ENCODE assay signal across 21 mouse cellular contexts in the genomic region with DNA sequence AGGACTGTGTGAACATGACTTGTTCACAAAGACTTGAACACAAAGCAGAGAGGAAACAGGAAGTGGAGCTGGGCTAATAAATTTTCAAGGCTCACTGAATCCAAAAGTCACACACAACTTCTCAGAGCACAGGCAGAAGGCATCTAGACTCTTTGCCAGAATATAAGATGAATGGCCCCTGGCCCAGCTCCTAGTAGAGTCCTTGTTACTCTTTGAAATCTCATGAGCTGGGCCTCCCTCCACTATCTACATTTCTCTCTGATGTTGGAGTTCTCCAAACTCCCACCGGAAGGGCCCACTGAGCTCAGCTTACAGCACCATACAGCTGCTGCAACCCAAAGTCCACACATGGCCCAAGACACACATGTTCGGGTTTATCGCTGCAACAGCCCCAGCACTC. TPM values are rescaled to one million over a fixed set of nuclear protein-coding genes. Genes with fewer than 3 reads are reported as not detected.
DNase-seq lines count a peak whose midpoint lies in the region; ATAC-seq lines count a peak whose summit lies in the region.
"Had no signal": no experiment of that assay in that cellular context is flagged by ENCODE, and none has a peak within 500 bp of the region (broad histone marks: within the 10 kb centered on the region; RNA-seq: fewer than 3 reads in every experiment).

No protein-coding gene starts in this region.

- no peaks in the 10 kb centered on the region for H3K4me1 ChIP-seq in midbrain, embryonic 16.5 days (ENCODE audit: control insufficient read depth, insufficient read depth, low read length)
- H3K4me1 ChIP-seq: forebrain, embryonic 10.5 days; forebrain, embryonic 13.5 days; hindbrain, embryonic 13.5 days had no signal

- WGBS in midbrain, embryonic 16.5 days, result 98% methylated on average over 3 of the region's 3 CpGs

- ATAC-seq in midbrain, embryonic 16.5 days, result no peak
- ATAC-seq: activated CD4-positive, CD25-positive, alpha-beta regulatory T cell, adult 4 months; forebrain, embryonic 13.5 days; forebrain, embryonic 16.5 days; hindbrain, embryonic 16.5 days had no signal

- no peak overlapping the region for H3K27ac ChIP-seq in midbrain, embryonic 16.5 days (ENCODE audit: low read length)
- H3K27ac ChIP-seq: forebrain, embryonic 10.5 days; forebrain, embryonic 13.5 days; hindbrain, embryonic 10.5 days; hindbrain, embryonic 13.5 days had no signal

- H3K27me3 ChIP-seq in midbrain, embryonic 16.5 days (ENCODE audit: control insufficient read depth, insufficient read depth, low read depth, low read length), result no peaks in the 10 kb centered on the region
- H3K27me3 ChIP-seq: forebrain, embryonic 13.5 days; hindbrain, embryonic 13.5 days had no signal

- H3K4me3 ChIP-seq in midbrain, embryonic 16.5 days (ENCODE audit: low read depth, low read length), result no peak overlapping the region
- H3K4me3 ChIP-seq: forebrain, embryonic 10.5 days; forebrain, embryonic 13.5 days; hindbrain, embryonic 10.5 days; hindbrain, embryonic 13.5 days had no signal

- peak; percentile 30 for DNase-seq in heart, postnatal 4 days
- DNase-seq in heart, adult 18-20 months, result no peak
- peak; percentile 49 to 64 for DNase-seq in kidney, postnatal 4 days
- DNase-seq in kidney, postnatal 25 days, result no peak
- DNase-seq in lung, postnatal 10 days, result peak; percentile 11
- no peak for DNase-seq in lung, postnatal 14 days
- DNase-seq: adrenal gland, postnatal 25 days; cerebellum, adult 18-20 months; cerebellum, adult 9-10 months; cerebellum, postnatal 14 days; gastrocnemius, postnatal 10 days; gastrocnemius, postnatal 36 days had no signal

- no peaks in the 10 kb centered on the region for H3K36me3 ChIP-seq in midbrain, embryonic 16.5 days (ENCODE audit: control insufficient read depth, insufficient read depth, low read length)
- H3K36me3 ChIP-seq: forebrain, embryonic 10.5 days; hindbrain, embryonic 10.5 days; hindbrain, embryonic 13.5 days had no signal

- H3K9me3 ChIP-seq in midbrain, embryonic 16.5 days (replicated peaks; ENCODE audit: control insufficient read depth, low read length, poor library complexity, severe bottlenecking), result no peaks in the 10 kb centered on the region
- H3K9me3 ChIP-seq: forebrain, embryonic 10.5 days; forebrain, embryonic 13.5 days; hindbrain, embryonic 10.5 days had no signal

- no peak overlapping the region for H3K4me2 ChIP-seq in midbrain, embryonic 16.5 days (ENCODE audit: low read length)
- H3K4me2 ChIP-seq: forebrain, embryonic 13.5 days; heart, embryonic 11.5 days; hindbrain, embryonic 13.5 days had no signal

- H3K9ac ChIP-seq in midbrain, embryonic 16.5 days (ENCODE audit: low read depth, low read length), result no peak overlapping the region
- H3K9ac ChIP-seq: forebrain, embryonic 13.5 days; hindbrain, embryonic 13.5 days had no signal

RNA-seq across cellular contexts. Expression of a gene that starts 30.2 kb away (rescaled TPM):
- total RNA-seq in heart, postnatal 4 days (2021), result 10 to 100 TPM; 85.1 to 94.5 TPM
- 100 to 1,000 TPM; 134 to 154 TPM for total RNA-seq in heart, adult 18-20 months (2021)
- polyA plus RNA-seq in midbrain, embryonic 16.5 days (2015; fragmentation: Nextera tagmentation; extraction: Ambion mirVana), result 126 and 134 TPM in 2 replicates

Comparison
In these comparisons a context has a peak if more than half of its experiments do, and no peak if none do; other contexts are left out.
1. DNase-seq: peak in heart, postnatal 4 days (single experiment), kidney, postnatal 4 days (2 of 2) and lung, postnatal 10 days (single experiment); none in heart, adult 18-20 months (0 of 2), kidney, postnatal 25 days (0 of 2) and lung, postnatal 14 days (single experiment).